Mouse (Mus musculus) CD4-positive, CD25-positive, alpha-beta regulatory T cell, adult 4 months (primary cell): ENCODE results near the gene 1600014C23Rik. TPM values are rescaled to one million over a fixed set of nuclear protein-coding genes. Genes with fewer than 3 reads are reported as not detected.

Experiments
- ATAC-seq: one replicate; pipeline ENCODE4 v1.8.0; 2017
- polyA plus RNA-seq, 2 experiments: library from polyadenylated mRNA; unstranded; fragments of 100-300 nt; shearing (Covaris generic); gene quantifications; one replicate each; pipeline ENCODE4 v1.2.1; 2017

Gene 1600014C23Rik
- polyA plus RNA-seq, 2 experiments from 2014 or later: not detected

- peak; percentile 74 for ATAC-seq
Observed at GRCm38 (mm10) chr17:45686093-45686619, 47.5 kb downstream of the 1600014C23Rik start, which contains the start of gene Mrpl14. Gene Mrpl14 (plus strand): TSS chr17:45686322.

GRCm38 (mm10) chr17:45685171-45686092 lies 48.2 kb downstream of the 1600014C23Rik start:
- peak; percentile 38 for ATAC-seq

GRCm38 (mm10) chr17:45684667-45685131 lies 48.9 kb downstream of the 1600014C23Rik start:
- ATAC-seq: no peak

Other genes with a start within 250 kb of the 1600014C23Rik start
- 1 to 10 TPM; 2.4 to 5.1 TPM for gene Aars2, start 227.0 kb downstream of the 1600014C23Rik start, polyA plus RNA-seq
- not detected for gene Tcte1, start 210.4 kb downstream of the 1600014C23Rik start, polyA plus RNA-seq
- gene Tmem151b, start 184.2 kb downstream of the 1600014C23Rik start, polyA plus RNA-seq: under 1 TPM; 0.15 to 0.35 TPM
- gene Nfkbie, start 178.1 kb downstream of the 1600014C23Rik start, polyA plus RNA-seq: 10 to 100 TPM; 33.1 to 48.1 TPM
- gene Slc35b2, start 170.0 kb downstream of the 1600014C23Rik start, polyA plus RNA-seq: 10 to 100 TPM; 27.6 to 39.0 TPM
- 1,000 to 10,000 TPM; 1,172 to 1,222 TPM for gene Hsp90ab1, start 160.6 kb downstream of the 1600014C23Rik start, polyA plus RNA-seq
- gene Slc29a1, start 134.2 kb downstream of the 1600014C23Rik start, polyA plus RNA-seq: 100 to 1,000 TPM in 1 of 2 experiments, 10 to 100 TPM in 1; 88.0 to 154 TPM
- gene Mymx, start 131.7 kb downstream of the 1600014C23Rik start, polyA plus RNA-seq: not detected
- gene Capn11, start 74.5 kb downstream of the 1600014C23Rik start, polyA plus RNA-seq: 1 to 10 TPM; 1.9 to 2.4 TPM
- 10 to 100 TPM; 91.5 to 92.9 TPM for gene Mrpl14, start 47.5 kb downstream of the 1600014C23Rik start, polyA plus RNA-seq
- gene Tmem63b, start 46.9 kb downstream of the 1600014C23Rik start, polyA plus RNA-seq: 1 to 10 TPM; 3.8 to 4.8 TPM